Mouse (Mus musculus): ENCODE data around the gene Atg13.
"Not testable (repeated sequence)": the region's sequence is repeated elsewhere in the genome, so short reads cannot be mapped to it uniquely, and the experiment has no call there.

The Atg13 gene

DNA sequence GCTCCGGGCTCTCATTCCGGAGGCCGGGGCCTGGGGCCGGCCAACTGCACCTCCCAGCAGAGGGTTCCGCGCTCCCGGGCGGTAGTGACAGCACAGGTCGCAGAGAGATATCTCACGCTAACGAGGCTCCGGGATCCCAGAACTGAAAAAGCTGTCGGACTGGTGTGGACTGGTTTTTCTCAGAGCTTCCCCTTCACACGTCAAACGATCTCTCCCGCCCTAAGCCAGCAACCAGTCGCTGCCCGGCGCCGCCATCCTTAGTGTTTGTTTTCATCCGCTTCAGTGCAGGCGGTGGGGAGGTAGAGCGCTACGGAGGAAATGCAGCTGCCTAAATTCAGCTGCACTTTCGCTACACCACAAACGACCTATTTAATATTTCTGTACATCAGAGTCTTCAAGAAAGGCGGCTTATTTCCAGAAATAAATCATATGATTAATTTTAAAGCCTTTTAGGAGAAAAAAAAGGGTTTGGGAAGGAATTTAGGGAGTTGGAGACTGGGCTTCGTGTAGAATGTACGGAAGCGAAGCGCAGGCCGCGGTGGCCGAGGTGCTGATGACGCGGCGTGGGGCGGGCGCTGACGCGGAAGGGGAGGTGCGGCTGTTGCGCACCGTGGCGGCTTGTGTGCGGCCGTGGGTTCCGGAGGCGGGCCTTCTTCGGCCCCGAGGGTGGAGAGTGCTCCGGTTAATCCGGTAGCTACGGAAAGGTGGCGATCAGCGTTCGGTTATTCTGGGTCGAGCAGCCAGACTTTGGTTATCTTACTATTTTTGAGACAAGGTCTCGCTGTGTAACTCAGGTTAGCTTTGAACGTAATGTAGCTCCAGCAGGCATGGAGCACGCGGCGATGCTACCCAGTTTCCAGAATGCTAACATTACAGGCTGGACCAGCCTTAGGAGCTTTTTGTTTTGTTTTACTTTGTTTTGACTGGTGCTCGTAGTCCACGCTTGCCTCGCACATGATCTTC is at the start of gene Atg13, which contains the start of gene Harbi1:
Gene Atg13, minus strand, starts transcription at position 305 of the 963 bp plus-strand sequence.
Gene Harbi1, plus strand, starts transcription at position 581 of the 963 bp plus-strand sequence.
- peak; percentile 94 for DNase-seq (ENCODE audit: low spot score)

DNA sequence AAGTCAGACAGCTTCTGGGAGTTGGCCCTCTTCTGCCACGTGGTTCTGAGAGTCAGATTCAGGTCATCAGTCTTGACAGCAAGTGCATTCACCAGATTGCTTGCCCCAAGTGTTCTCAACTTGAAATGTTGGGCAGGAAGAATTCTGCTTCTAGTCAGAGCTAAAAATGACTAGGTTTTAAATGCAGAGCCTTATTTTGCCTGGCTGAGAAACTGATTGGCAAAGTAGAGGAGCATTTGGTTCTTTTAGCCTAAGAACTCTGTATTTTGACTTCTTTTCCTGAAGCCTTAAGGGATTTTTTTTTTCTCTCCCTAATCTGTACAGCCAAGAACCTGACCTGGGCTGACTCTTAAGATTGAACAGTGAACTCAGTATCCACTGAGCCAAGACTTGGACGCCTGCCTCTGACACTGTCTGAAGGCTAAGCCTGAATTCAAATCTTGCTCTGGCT is 39.5 kb upstream of the Atg13 start:
- DNase-seq (ENCODE audit: low spot score): no peak

DNA sequence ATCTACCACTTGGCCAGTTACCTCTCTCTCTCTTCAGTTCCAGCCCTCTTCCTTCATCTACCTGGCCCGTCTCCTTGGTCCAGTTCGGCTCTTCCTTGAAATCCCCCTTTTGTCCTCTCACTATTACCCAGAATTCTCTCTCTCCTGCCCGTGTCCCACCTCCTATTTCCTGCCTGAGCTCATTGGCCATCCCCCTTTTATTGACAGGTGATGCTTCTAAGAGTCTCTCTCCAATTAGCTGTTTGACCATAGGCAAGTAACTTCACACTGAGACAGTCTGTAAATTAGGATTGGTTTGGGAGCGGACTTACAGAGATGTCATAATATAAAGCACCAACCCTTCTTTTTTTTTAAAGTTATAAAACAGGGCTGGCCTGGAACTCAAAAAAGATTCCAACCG is 34.3 kb upstream of the Atg13 start:
- no peak for DNase-seq (ENCODE audit: low spot score)

DNA sequence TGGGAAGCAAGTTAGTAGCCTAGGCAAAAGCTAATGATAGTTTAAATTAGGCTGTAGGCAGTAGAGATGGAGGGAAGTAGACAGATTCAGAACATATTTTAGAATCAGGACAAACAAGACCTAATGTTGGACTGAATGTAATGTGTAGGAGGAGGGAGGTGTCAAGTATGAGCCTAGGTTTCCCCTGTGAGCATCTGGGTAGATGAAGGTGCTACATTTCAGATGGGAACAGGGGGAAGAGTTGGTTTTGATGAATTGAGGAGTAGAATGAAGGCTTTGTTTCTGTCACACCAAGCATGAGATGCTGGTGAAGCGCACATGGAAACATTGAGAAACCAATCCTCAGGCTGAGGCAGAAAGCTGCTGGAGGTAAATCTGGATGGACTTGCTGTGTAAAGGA is 29.2 kb upstream of the Atg13 start:
- DNase-seq (ENCODE audit: low spot score): no peak

DNA sequence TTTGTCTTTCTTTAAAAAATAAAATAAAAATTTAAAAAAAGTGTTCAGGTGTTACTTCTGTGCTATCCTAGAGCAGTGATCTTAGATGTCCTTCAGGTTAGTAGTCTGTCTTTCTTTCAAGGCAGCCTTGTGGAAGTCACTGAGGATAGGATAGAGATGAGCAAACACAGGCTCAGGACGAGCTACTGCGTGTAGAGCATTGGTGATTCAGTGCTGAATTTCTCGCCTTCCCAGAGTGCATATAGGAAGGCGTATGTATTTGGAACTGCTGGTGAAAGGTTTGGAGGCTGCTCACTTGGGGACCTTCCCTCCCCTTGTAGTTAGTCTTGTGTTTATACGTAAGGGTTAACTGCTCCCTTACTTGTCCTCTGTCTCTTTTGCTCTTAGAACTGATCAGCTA is 24.8 kb upstream of the Atg13 start:
- DNase-seq (ENCODE audit: low spot score): no peak

DNA sequence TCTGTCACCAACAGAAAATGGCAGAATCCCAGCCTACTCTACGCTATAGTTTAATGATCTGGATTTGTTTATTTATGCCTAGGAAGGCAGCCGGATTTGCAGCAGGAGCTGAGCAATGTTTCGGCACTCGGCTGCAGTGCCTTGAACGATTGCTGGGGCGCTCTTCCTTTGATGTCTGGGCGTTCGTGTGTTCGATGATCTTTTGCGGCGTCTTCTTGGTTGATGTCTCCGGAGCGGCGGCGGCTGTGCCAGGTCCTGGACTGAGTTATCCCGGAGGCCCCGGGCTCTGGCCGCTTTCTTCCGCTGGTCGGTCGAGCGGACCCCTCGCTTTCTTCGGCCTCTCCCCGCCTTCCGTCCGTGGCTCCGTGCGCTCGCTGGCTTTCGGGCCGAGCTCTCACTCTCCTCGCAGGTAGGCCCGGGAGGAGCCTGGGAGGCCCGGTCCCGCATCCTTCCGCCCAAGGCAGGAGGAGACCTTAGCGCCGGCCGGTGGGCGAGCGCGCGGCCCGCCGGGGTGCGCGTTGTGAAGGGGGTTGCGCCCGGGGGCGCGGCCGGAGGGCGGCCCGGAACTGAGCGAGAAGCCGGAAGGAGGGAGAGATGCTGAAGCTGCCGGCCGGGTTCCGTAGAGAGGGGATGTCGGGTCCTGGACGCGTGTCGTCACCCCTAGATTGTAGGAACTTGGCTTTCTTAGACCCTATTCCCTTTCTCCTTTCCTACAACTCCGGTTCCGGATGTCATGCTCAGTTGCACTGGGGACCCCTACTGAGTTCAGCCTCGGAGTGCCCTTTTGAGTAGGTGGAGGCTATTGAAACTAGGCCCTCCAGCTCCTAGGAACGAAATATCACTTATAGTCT is 19.8 kb upstream of the Atg13 start, which contains the start of gene Ambra1:
Gene Ambra1, plus strand, starts transcription at position 164 of the 851 bp plus-strand sequence.
- peak; percentile 94 for DNase-seq (ENCODE audit: low spot score)

DNA sequence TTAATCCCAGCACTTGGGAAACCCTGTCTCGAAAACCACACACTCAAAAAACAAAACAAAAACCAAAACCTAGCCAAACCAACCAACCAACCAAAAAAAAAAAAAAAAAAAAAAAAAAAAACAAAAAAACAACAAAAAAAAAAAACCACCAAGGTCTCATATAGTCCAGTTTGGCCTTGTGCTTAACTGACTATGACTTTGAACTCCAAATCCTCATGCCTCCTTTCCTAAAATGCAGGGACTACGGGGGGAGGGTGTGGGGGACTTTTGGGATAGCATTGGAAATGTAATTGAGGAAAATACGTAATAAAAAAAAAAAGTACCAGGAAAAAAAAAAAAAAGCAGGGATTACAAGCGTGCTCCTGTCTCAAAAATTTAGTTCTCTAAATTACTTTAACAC is 19.2 kb upstream of the Atg13 start:
- DNase-seq (ENCODE audit: low spot score): no peak

DNA sequence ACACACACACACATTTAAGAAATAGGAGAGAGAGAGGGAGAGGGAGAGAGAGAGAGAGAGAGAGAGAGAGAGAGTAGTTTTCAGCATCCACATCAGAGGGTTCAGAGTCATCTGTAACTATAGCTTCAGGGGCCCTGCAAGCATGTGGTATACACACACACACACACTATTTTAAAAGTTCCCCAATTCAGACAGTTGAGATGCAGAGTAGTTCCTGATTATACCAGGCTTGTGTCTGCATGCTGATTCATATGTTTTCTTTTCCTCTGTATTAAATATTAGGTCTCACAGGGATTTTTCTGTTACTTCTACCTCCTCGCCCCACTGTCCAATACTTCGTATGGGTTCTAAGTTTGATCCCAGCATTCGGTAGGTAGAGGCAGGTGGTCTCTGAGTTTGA is 16.6 kb upstream of the Atg13 start:
- no peak for DNase-seq (ENCODE audit: low spot score)

DNA sequence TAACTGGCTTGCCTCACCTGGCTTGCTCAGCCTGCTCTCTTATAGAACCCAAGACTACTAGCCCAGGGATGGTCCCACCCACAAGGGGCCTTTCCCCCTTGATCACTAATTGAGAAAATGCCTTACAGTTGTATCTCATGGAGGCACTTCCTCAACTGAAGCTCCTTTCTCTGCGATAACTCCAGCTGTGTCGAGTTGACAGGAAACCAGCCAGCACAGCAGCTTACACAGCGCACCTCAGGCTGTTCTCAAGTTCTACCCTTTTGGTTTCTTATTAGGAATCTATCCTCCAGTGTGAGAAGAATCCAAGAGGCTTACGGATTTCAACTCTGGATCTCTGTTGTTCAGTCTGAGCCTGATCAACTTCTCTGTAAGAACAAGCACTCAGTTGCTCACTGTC is 15.1 kb upstream of the Atg13 start:
- DNase-seq (ENCODE audit: low spot score): not testable (repeated sequence)

DNA sequence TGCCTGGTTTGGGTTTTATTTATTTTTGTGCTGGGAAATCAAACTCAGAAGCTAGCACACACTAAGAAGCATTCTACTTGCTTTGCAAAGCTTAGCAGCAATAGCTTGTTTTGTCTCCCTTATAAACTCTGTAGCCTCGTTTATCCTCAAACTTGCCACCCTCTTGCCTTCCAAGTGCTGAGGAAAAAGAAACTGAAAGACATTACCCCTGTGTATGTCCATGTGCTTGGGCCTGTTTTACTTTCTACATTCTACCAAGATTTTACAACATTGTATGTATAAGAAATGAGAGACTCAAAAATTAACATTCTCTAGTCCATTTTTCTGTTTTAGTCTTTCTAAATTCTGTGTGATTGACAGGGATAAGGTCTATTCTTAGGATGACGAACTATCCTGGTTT is 14.3 kb upstream of the Atg13 start:
- DNase-seq (ENCODE audit: low spot score): no peak

DNA sequence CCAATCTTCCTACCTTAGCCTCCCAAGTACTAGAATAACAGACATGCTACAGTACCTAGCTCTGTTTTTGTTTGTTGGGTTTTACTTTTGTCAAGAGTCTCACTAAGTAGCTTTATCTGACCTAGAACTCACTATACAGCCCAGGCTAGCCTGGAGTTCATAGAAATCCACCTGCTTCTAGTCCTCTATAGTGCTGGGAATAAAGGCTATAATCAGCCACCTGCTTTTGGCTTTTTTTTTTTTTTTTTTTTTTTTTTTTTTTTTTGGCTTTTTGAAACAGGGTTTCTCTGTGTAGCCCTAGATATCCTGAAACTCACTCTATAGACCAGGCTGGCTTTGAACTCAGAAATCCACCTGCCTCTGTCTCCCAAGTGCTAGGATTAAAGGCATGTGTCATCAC is 13.6 kb upstream of the Atg13 start:
- no peak for DNase-seq (ENCODE audit: low spot score)

DNA sequence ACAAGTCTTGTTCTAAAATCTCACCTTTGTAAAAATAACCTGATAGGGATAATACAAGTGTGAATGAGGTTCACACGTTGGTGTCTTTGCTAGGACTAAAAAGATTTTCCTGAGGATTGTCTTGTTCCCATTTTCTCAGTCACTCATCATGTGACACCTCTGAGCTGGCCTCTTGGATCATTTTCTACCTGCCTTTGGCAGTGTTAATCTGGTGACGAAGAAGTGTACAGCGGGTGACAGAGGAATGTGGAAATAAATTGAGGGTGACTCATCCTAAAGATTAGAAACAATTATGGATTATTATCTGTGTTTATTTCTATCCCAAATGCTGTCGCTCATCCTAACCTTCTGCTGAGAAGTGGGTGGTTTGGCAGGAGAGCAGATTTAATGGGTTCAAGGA is 13.0 kb upstream of the Atg13 start:
- no peak for DNase-seq (ENCODE audit: low spot score)

DNA sequence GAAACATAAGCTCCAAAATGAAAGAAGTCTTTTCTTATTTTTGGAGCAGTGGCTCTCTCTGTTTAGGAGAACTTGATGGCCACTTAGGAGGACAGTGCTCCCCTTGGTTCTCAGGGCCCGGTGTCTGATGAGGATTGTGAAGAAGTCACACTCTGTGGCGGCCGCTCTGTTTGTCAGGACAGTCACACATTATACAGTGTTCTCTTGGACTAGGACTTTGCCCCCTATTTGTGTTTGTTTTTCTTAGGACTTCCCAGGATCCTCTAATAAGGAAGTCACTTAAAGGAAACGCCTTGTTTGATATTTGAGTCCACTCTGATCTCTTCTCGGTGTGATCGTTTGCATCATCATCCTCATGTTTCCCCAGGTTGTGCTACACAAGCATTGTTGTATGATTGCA is 7.9 kb upstream of the Atg13 start:
- no peak for DNase-seq (ENCODE audit: low spot score)

DNA sequence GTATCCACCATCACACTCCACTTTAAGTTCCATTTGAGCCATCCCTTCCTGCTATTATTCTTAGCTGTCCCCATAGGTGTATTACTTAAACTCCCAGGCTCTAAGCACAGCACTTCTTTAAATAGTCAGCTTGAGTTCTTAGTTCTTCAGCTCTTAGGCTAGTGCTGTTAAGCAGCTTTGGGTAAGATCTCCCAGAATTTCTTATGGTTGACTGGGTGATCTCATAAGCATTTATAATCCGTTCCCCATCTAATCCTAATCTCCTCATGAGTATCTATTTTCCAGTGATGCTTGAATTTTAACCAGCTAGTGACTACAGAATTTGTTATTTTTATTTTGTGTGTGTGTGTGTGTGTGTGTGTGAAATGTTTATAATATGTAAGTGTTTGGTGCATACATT is 4.5 kb upstream of the Atg13 start:
- peak; percentile 35 for DNase-seq (ENCODE audit: low spot score)

DNA sequence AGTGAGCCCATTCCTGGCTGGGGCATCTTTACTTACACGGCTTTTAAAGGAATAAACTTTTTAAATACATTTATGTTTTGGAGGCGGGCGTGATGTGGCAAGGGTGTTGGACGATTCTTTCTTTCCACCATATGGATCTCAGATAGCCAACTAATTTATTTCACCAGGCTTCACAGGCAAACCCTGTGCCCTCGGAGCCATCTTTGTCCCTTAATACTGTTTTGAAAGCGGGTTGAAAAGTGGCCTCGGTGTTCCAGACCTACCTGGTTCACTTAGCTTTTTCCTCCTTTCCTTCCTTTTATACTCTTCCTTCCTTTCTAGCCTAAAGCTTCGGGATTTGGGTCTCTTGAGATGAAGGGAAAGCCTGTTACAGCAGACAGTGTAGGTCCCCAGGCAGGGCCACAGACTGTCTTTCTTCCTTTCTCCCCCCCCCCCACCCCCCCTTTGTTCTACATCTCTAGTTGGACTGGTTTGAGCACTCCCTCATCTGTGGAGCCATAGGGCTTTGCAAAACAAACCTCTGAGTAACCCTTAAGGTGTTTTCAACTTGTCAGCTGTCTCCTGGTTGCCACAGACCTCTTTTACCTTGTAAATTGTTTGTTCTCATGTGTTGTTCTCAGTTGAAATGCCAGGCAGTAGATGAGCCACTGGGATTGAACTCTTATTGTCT is 1.0 kb upstream of the Atg13 start:
- DNase-seq (ENCODE audit: low spot score): peak; percentile 20

DNA sequence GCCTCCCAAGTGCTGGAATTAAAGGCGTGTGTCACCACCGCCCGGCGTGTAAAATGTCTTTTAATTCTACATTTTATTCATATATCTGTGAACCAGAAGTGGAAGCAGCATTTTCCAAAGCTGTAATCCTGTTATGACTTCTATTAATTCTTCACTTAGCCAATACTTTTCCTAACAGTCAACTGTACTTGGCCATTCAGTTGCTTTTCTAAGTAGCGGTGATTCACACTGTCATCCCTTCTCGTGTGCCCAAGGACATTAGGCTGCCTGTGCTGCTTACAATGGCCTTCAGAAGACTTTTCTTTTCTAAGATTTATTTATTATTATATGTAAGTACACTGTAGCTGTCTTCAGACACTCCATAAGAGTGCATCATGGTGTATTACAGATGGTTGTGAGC is 2.0 kb downstream of the Atg13 start:
- DNase-seq (ENCODE audit: low spot score): no peak

DNA sequence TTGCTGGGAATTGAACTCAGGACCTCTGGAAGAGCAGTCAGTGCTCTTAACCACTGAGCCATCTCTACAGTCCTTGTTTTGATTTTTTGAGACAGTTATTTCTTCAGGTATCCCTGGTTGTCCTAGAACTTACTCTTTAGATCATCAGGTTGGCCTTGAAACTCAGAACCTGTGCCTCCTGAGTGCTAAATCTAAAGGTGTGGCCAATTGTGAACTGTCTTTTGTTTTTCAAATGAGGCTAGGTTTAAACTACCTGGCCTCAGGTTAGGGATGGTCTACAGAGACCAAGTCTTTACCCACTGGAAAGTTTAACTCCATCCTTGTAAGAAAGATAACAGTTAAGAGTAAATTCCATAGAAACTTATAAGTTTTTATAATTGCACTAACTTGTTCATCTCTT is 3.9 kb downstream of the Atg13 start:
- DNase-seq (ENCODE audit: low spot score): no peak

DNA sequence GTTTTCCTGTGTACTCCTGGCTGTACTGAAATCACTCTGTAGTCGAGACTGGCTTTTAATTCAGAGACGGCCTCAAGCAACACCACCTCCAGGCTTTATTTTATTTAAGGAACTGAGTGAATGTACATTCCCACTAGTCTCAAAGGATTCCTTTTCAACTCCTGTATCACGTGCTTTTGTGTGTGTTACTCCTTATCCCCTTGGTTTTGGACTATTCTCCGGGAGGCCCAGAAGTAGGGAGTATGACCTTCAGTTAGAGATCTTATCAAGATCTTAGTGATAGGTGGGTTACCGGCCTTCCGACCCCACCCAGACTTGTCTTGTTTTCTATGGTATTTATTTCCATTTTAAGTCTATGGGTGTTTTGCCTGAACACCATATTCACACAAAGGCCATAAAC is 4.6 kb downstream of the Atg13 start:
- DNase-seq (ENCODE audit: low spot score): no peak

DNA sequence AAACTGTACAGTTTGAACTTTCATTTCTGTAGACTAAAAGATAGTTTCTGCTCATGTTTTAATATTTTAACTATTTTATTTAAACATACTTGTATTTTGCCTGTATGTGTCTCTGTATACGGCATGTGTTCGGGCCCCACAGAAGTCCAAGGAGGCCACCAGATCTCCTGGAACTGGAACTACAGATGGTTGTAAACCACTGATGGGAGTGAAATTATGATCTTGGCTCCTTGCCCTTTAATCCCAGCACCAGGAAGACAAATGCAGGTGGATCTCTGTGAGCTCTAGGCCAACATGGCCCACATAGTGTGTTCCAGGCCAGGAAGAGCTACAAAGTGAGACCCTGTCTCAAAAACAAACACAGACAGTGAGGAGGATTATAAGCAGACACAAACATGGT is 9.0 kb downstream of the Atg13 start:
- DNase-seq (ENCODE audit: low spot score): no peak

DNA sequence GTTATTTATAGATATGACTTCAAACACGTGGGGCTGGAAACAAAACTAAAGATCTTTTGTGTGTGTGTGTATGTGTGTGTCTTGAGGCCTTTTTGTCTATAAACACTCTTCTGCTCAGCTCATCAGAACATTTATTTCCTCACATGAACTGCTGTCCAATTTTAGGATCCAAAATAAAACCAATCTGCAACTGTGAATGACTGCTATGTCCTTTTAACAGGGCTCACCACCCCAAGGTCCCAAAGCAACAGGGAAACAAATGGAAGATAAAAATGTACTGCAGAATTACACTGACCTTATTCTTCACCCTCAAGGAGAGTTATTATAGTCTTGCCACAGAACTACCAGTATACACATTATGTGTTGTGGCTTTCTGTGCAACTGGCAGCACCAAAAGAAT is 11.2 kb downstream of the Atg13 start:
- no peak for DNase-seq (ENCODE audit: low spot score)

DNA sequence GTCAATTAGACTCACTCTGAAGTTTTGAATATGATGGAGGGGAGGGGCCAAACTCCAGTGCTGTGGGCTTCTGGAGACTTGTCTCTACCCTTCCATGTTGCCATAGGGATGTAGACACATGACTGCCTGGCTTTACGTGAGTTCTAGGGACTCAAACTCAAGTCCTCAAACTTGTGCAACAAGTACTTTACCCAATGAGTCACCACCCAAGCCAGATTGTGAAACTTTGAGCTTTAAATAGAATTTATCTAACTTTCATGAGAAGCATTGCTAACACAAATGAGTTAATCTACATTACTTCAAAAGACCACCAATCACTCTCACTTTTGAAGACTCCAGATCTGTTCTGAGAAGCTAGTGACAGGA is 14.2 kb downstream of the Atg13 start:
- DNase-seq (ENCODE audit: low spot score): no peak

Measured in retina, embryonic 14.5 days (tissue).